Mouse (Mus musculus) stomach, postnatal 0 days (tissue): ENCODE results near the gene Sdhb.

Experiments used
- CTCF ChIP-seq: IDR thresholded peaks from 2 replicates; pipeline ENCODE4 v1.5.1; 2016; ENCODE audit warnings: antibody characterized with exemption, low read depth, mild to moderate bottlenecking, moderate library complexity
- EP300 ChIP-seq: optimal IDR thresholded peaks from 2 replicates; pipeline ENCODE3; 2016; ENCODE audit warnings: antibody characterized with exemption

- TF ChIP-seq CTCF (no peak), EP300 (no peak)
Measured at GRCm38 (mm10) chr4:140916296-140916695, 44.7 kb upstream of the Sdhb start.
